Mouse (Mus musculus) hindbrain, embryonic 11.5 days (tissue): Measurements from ENCODE around the gene Kazn. TPM values are rescaled to one million over a fixed set of nuclear protein-coding genes. Genes with fewer than 3 reads are reported as not detected.
A peak's percentile ranks its signal among the peaks of the same experiment; 100 is the strongest.

Experiments
- ATAC-seq: fragments of 200-750 bp; cut with Nextera tagmentation; 2 replicates; pipeline ENCODE4 v1.8.0; 2017; ENCODE audit warnings: mild to moderate bottlenecking, moderate TSS enrichment, moderate library complexity; ENCODE audit not compliant: low FRiP score
- DNase-seq: peaks from one replicate; pipeline ENCODE4 v3.0.0-alpha.2; 2015; ENCODE audit warnings: low spot score
- H3K27ac ChIP-seq: fragments of 300-500 bp; sonication (generic); 2 replicates; pipeline ENCODE4 v1.5.1; 2014; ENCODE audit warnings: mild to moderate bottlenecking, low read depth, low read length
- H3K27me3 ChIP-seq: fragments of 300-500 bp; sonication (generic); 2 replicates; pipeline ENCODE4 v1.6.1; 2014; ENCODE audit warnings: mild to moderate bottlenecking, low read length, moderate library complexity, mixed read lengths; ENCODE audit not compliant: control insufficient read depth, insufficient read depth
- H3K36me3 ChIP-seq: fragments of 300-500 bp; sonication (generic); 2 replicates; pipeline ENCODE4 v1.6.1; 2014; ENCODE audit warnings: mild to moderate bottlenecking, low read length, moderate library complexity, mixed read lengths; ENCODE audit not compliant: control insufficient read depth, insufficient read depth
- H3K4me1 ChIP-seq: fragments of 300-500 bp; sonication (generic); replicated peaks from 2 replicates; pipeline ENCODE4 v1.6.1; 2014; ENCODE audit warnings: low read length, mixed read lengths; ENCODE audit not compliant: control insufficient read depth, insufficient read depth
- H3K4me2 ChIP-seq: fragments of 300-500 bp; sonication (generic); replicated peaks from 2 replicates; pipeline ENCODE4 v1.6.1; 2014; ENCODE audit warnings: mild to moderate bottlenecking, low read depth, low read length
- H3K4me3 ChIP-seq: fragments of 300-500 bp; sonication (generic); 2 replicates; pipeline ENCODE4 v1.5.1; 2014; ENCODE audit warnings: low read depth, low read length
- H3K9ac ChIP-seq: fragments of 300-500 bp; sonication (generic); 2 replicates; pipeline ENCODE4 v1.6.1; 2014; ENCODE audit warnings: low read depth, low read length
- H3K9me3 ChIP-seq: fragments of 300-500 bp; sonication (generic); 2 replicates; pipeline ENCODE4 v1.6.1; 2016; ENCODE audit warnings: low read length; ENCODE audit not compliant: control insufficient read depth
- WGBS: fragments of 180-500 bp; shearing (Covaris S2); extraction: QIAGEN DNeasy Blood & Tissue Kit; methylation state at CpG from one replicate; pipeline ENCODE4 v1.1.7; 2014; 5-methylcytosine and 5-hydroxymethylcytosine counted together
- polyA plus RNA-seq: library from polyadenylated mRNA; unstranded; fragments of >200 nt; fragmentation: Nextera tagmentation; extraction: Ambion mirVana; gene quantifications from 2 replicates; pipeline ENCODE4 v1.2.1, GENCODE M21; 2014

The Kazn gene
- polyA plus RNA-seq, 1 experiment from 2014 or later, result 11.8 TPM

DNA sequence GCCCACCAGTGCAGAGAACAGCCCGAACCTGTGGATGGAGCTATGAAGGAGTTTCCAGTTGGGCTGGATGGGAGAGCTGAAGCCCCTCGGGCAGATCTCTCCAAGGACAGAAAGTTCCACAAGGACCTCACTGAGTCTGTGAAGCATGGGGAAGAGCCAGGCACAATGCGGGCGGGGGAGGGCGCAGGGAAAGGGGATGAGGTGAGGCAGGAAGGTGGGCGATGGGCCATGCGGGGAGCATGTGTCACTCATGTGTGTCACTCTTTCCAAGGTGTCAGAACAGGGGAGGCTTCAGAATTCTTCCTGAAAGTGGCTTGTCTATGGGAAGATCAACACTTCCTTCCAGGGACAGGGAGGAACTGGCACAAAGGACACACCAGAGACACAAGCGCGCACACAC lies 58.3 kb downstream of the Kazn start:
- ATAC-seq (no peak), DNase-seq (no peak)
- no peak overlapping the region for H3K4me2 ChIP-seq
- WGBS, result 93% methylated on average over 9 of the region's 9 CpGs
- H3K9ac ChIP-seq, result no peak overlapping the region
- H3K27me3 ChIP-seq, result no peaks in the 10 kb centered on the region
- H3K4me3 ChIP-seq, result no peak overlapping the region
- H3K36me3 ChIP-seq, result no peaks in the 10 kb centered on the region
- no peaks in the 10 kb centered on the region for H3K9me3 ChIP-seq
- 0 out of 2 replicates have a peak overlapping the region, but pooled peaks have one; percentile 18 for H3K27ac ChIP-seq
- no peaks in the 10 kb centered on the region for H3K4me1 ChIP-seq

DNA sequence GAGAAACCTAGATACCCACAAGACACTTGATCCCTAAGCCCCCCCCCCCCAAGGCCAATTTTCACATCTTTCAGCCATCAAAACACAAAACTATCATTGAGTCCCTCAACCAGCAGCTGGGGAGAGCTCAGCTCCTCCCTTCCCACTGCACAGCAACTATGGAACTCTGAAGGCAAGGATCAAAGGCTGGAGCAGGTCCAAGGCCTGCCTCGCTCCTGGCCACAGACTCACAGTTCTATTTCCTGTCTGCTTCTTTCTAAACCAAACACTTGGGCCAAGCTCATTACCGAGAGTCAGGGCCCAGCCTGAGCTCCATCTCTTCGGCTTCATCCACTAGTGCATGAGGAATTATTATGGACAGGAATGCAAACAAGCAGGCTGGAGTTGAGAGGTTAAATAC lies 58.9 kb downstream of the Kazn start:
- DNase-seq (no peak), ATAC-seq (no peak)
- WGBS, result 51% methylated on average over 3 of the region's 3 CpGs
- Histone ChIP-seq H3K4me3 (no peak overlapping the region), H3K4me2 (no peak overlapping the region), H3K27me3 (no peaks in the 10 kb centered on the region), H3K9me3 (no peaks in the 10 kb centered on the region), H3K36me3 (no peaks in the 10 kb centered on the region), H3K9ac (no peak overlapping the region), H3K4me1 (no peaks in the 10 kb centered on the region), H3K27ac (no peak overlapping the region)

DNA sequence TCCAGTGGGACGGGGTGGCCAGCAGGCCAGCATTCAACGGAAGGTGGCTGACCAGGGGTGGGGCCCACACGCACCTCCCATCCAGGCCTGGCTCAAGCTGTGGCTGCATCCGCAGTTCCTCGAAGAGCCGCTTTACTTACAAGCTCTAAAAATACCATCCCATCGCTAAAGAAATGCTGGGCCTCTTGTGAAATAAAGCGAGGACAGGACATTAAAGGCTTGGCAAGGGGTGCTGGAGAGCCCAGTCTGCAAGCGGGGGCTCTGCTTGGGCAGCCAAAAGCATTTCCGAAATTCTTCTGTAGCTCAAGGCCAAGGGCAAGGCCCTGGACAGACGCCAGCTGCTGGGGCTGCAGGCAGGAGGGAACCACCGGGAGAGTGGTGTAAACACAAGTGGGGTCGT lies 59.7 kb downstream of the Kazn start:
- H3K27me3 ChIP-seq, result no peaks in the 10 kb centered on the region
- WGBS, result 75% methylated on average over 13 of the region's 13 CpGs
- H3K27ac ChIP-seq, result no peak overlapping the region
- H3K4me1 ChIP-seq, result no peaks in the 10 kb centered on the region
- H3K36me3 ChIP-seq, result no peaks in the 10 kb centered on the region
- no peak overlapping the region for H3K4me2 ChIP-seq
- H3K9me3 ChIP-seq, result no peaks in the 10 kb centered on the region
- ATAC-seq, result no peak
- DNase-seq, result no peak
- no peak overlapping the region for H3K4me3 ChIP-seq
- no peak overlapping the region for H3K9ac ChIP-seq

DNA sequence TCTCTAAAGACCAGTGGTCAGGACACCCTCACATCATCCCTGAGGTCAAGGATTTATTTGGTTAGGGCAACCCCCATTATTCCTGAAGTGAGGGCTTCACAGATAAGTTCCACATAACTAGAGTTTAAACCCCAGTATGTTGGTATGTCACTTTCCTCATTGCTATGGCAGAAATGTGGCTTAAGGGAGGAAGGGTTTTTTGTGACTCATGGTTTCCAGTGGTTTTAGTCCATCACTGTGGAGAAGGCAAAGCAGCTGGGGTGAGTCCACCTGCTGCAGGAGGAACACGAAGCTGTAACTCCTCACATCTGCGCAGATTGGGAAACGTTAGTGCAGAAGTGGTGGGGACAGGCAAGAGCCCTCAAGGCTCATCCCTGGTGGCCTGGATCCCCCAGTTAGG lies 62.5 kb downstream of the Kazn start:
- H3K4me3 ChIP-seq, result no peak overlapping the region
- WGBS, result 92% methylated on average over 3 of the region's 3 CpGs
- H3K9ac ChIP-seq, result no peak overlapping the region
- no peak overlapping the region for H3K4me2 ChIP-seq
- no peaks in the 10 kb centered on the region for H3K9me3 ChIP-seq
- ATAC-seq, result no peak
- no peak overlapping the region for H3K27ac ChIP-seq
- H3K27me3 ChIP-seq, result no peaks in the 10 kb centered on the region
- DNase-seq, result no peak
- peaks cover 4% of the 10 kb centered on the region; the same call in 1 of the 2 replicates for H3K4me1 ChIP-seq
- no peaks in the 10 kb centered on the region for H3K36me3 ChIP-seq

DNA sequence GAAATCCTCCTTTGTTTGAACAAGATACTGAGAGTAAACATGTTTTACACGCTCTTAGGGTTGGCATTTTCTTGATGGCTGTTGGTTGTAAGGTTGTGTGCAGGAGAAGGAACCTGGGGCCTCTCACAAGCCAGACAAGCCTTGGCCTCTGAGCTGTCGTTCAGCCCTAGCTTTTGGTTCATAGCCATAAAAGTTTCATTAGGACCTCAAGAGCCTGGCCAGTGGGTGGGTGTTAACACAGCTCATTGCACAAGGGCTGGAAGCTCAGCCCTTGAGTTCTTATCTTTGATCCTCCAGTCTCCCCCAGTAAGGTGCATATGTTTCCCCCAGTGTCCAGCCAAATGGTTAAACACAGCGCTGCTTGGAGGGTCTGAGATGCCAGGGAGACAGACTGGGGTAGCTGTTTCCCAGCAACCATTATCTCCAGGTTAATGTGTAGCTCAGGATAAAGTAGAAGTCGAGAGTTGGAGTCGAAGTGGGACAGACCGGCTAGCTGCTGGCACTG lies 65.2 kb downstream of the Kazn start:
- H3K27me3 ChIP-seq, result no peaks in the 10 kb centered on the region
- H3K9me3 ChIP-seq, result no peaks in the 10 kb centered on the region
- no peaks in the 10 kb centered on the region for H3K36me3 ChIP-seq
- H3K4me1 ChIP-seq, result peaks cover 4% of the 10 kb centered on the region; the same call in 1 of the 2 replicates
- H3K4me3 ChIP-seq, result no peak overlapping the region
- no peak for DNase-seq
- ATAC-seq, result no peak
- H3K27ac ChIP-seq, result no peak overlapping the region
- no peak overlapping the region for H3K4me2 ChIP-seq
- no peak overlapping the region for H3K9ac ChIP-seq
- WGBS, result 39% methylated on average over 6 of the region's 6 CpGs

DNA sequence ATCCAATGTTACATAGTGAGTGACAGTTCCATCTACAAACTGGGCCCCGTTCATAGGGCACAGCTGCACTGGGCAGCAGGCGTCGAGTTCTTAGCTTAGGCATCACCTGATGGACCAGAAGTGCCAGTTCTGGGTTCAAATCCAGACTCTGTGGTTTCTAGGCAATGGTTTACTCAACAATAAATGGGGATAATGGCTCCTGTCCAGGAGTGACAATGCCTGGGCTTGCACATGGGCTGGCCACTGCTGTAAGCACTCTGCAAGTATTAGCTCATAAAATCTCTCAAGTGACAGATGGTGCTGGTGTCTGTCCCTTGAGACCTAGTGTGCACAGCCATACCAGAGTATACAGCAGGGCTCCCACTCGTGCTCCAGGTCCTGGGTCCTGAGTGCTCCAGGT lies 66.3 kb downstream of the Kazn start:
- Histone ChIP-seq H3K9ac (no peak overlapping the region), H3K4me1 (peaks cover 4% of the 10 kb centered on the region; the same call in 1 of the 2 replicates), H3K4me2 (no peak overlapping the region), H3K4me3 (no peak overlapping the region), H3K27ac (no peak overlapping the region), H3K36me3 (no peaks in the 10 kb centered on the region), H3K9me3 (no peaks in the 10 kb centered on the region), H3K27me3 (no peaks in the 10 kb centered on the region)
- WGBS, result 89% methylated on average over 4 of the region's 4 CpGs
- DNase-seq (no peak), ATAC-seq (no peak)

DNA sequence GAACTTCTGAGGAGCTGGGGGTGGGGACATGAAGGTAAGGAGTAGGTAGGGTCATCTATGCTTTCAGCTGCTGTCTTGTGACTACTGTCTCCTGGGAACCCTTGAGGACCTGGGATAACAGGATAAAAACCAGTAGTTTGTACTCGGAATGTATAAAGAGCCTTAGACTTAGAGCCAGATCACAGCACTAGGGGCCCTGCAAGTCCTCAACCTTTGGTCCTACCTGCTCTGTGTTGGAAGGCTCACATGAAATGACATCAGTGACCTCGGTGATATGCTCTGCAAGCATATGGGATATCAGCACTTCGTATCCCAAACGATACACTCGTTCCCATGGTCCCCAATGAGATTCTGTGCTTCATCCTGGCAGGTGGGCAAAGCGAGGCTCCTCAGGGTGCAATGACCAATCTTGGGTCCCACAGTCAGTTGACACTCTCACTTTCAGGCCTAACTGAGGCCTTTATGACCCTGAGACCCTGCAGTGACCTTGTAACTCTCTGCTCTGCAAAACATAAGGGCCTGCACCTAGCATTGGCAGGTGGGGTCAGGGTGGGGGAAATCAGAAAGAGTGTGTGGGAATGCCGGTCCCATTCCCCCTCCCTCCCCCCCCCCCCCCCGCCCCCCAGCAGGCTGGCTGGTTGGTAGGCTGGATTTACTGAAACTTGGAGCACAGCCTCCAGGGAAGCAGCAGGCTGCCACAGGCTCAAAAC lies 67.3 kb downstream of the Kazn start:
- no peak overlapping the region for H3K4me2 ChIP-seq
- no peaks in the 10 kb centered on the region for H3K27me3 ChIP-seq
- no peaks in the 10 kb centered on the region for H3K9me3 ChIP-seq
- no peaks in the 10 kb centered on the region for H3K36me3 ChIP-seq
- no peak for ATAC-seq
- peaks cover 4% of the 10 kb centered on the region; the same call in 1 of the 2 replicates for H3K4me1 ChIP-seq
- H3K27ac ChIP-seq, result no peak overlapping the region
- WGBS, result 74% methylated on average over 7 of the region's 8 CpGs
- no peak for DNase-seq
- no peak overlapping the region for H3K9ac ChIP-seq
- H3K4me3 ChIP-seq, result no peak overlapping the region

DNA sequence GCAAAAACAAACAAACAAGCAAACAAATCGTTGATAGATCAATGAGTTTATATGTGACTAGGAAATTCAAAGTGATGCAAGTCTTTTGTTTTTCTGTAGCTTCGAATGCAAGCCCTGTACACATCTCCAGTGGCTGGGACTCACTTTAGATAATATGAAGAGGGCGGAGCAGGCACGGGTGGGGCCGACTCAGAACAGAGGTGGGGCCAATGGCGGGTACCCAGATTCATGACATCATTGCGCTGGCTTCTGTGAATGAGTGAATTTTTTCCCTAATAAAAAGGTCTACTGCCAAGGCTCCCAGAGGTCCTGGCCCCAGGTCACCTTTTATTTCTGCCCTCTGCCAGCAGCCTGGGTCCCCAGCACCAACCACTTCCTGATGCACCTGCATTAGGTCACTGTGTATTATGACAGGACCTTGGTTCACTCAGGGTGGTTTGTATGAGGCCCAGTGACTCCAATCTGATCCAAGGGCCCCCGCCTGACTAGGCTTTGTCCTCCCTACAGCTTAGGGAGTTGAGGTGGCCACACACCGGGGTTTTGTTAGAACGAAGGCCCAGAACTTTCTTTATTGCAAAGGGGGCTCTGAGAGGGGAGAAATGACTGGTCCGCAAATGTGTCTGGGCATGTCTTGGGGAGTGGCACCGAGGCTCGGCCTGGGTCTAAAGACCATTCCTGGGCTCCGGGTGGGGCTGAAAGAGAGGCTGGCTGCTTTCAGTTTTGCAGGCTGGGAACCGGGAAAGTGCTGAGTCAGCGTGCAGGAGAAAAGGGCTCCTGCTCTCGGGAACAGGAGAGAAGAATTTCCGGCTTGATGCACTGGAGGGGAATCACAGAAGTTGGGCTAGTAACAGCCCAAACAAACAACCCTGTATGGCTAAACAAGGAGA lies 68.1 kb downstream of the Kazn start:
- no peaks in the 10 kb centered on the region for H3K27me3 ChIP-seq
- H3K4me3 ChIP-seq, result no peak overlapping the region
- DNase-seq (peak; percentile 34), ATAC-seq (no peak)
- H3K4me1 ChIP-seq, result peaks cover 9% of the 10 kb centered on the region
- no peak overlapping the region for H3K27ac ChIP-seq
- H3K9ac ChIP-seq, result no peak overlapping the region
- H3K9me3 ChIP-seq, result no peaks in the 10 kb centered on the region
- no peak overlapping the region for H3K4me2 ChIP-seq
- no peaks in the 10 kb centered on the region for H3K36me3 ChIP-seq
- 62% methylated on average over 18 of the region's 18 CpGs for whole genome bisulfite sequencing
